Mouse (Mus musculus) small intestine, adult 2 months (tissue): ENCODE results near the gene Mroh2a. TPM values are rescaled to one million over a fixed set of nuclear protein-coding genes. Genes with fewer than 3 reads are reported as not detected.

ENCODE experiments used
- H3K27ac ChIP-seq: fragments of 200-500 bp; 2 replicates; pipeline ENCODE4 v1.5.1; 2012; ENCODE audit warnings: low read depth, low read length, control low read depth, inconsistent platforms; ENCODE audit not compliant: insufficient read depth
- H3K27me3 ChIP-seq: fragments of 200-500 bp; 2 replicates; pipeline ENCODE4 v1.6.1; 2012; ENCODE audit warnings: mild to moderate bottlenecking, moderate library complexity, low read length, inconsistent platforms; ENCODE audit not compliant: control insufficient read depth, insufficient read depth
- H3K36me3 ChIP-seq: fragments of 200-500 bp; 2 replicates; pipeline ENCODE4 v1.6.1; 2012; ENCODE audit warnings: mild to moderate bottlenecking, low read length, control low read depth, inconsistent platforms; ENCODE audit not compliant: control insufficient read depth, insufficient read depth
- H3K4me1 ChIP-seq: fragments of 200-500 bp; 2 replicates; pipeline ENCODE4 v1.6.1; 2012; ENCODE audit warnings: low read length, inconsistent platforms, mixed read lengths; ENCODE audit not compliant: control insufficient read depth, insufficient read depth, insufficient read length
- H3K4me3 ChIP-seq: fragments of 200-500 bp; 2 replicates; pipeline ENCODE4 v1.5.1; 2012; ENCODE audit warnings: low read depth, mild to moderate bottlenecking, control low read depth, inconsistent platforms, low read length, moderate library complexity
- CTCF ChIP-seq: fragments of 200-500 bp; IDR thresholded peaks from 2 replicates; pipeline ENCODE4 v1.5.1; 2012; ENCODE audit warnings: low read depth, mild to moderate bottlenecking, control low read depth, inconsistent platforms, low read length, moderate library complexity, mixed read lengths; ENCODE audit not compliant: insufficient replicate concordance, insufficient read length; ENCODE audit errors: extremely low read depth
- POLR2A ChIP-seq: fragments of 200-500 bp; IDR thresholded peaks from 2 replicates; pipeline ENCODE4 v1.6.1; 2012; ENCODE audit warnings: low read depth, mild to moderate bottlenecking, control low read depth, inconsistent platforms, low read length, moderate library complexity
- WGBS: fragments of 180-500 bp; shearing (Covaris S2); methylation state at CpG from one replicate; pipeline ENCODE4 v1.1.7; 2018; 5-methylcytosine and 5-hydroxymethylcytosine counted together
- polyA plus RNA-seq: library from polyadenylated mRNA; depleted of rRNA; stranded (reverse); fragments of >200 nt; gene quantifications from 2 replicates; pipeline ENCODE4 v1.2.3, GENCODE M21; 2012; rRNA removed

The Mroh2a gene
- polyA plus RNA-seq, 1 experiment: 0.35 TPM

DNA sequence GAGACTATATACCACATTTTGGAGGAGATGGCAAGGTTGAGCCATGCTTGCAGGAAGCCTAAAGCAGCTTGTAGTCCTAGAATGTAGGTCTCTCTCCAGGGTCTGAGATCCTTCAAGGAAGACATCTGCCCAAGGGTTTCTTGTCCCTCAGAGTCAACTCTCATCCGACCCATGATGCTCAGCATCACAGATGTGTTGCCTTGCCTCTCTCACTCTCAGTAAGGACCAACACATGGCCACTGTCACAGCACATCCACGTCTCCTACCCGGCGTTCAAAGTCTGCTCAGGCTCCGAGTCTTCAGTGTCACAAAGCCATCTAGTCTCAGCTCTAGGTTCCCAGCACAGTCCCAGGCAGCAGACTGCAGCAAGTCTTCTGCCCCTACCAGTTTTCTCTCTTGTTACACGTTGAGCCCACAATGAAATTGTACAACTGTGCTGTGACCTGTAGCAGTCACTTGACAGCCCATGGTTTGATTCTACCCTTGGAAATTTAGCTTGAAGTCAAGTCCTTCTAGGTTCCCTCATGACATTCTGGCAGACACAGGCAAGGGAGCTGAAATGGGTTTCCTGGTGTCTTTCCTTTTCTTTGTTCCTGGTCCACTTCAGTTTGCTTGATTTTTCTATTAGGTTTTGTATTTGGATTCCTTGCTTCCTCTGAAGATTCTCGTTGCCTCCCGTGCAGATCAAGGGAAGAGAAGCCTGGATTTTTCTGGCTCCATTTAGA, 77.6 kb downstream of the Mroh2a start:
- TF ChIP-seq POLR2A: no peak
- no peak for TF ChIP-seq CTCF
- Histone ChIP-seq H3K4me3 (no peak overlapping the region), H3K4me1 (no peaks in the 10 kb centered on the region), H3K36me3 (no peaks in the 10 kb centered on the region), H3K27me3 (no peaks in the 10 kb centered on the region), H3K27ac (no peak overlapping the region)
- 58% methylated on average over 8 of the region's 8 CpGs for WGBS

DNA sequence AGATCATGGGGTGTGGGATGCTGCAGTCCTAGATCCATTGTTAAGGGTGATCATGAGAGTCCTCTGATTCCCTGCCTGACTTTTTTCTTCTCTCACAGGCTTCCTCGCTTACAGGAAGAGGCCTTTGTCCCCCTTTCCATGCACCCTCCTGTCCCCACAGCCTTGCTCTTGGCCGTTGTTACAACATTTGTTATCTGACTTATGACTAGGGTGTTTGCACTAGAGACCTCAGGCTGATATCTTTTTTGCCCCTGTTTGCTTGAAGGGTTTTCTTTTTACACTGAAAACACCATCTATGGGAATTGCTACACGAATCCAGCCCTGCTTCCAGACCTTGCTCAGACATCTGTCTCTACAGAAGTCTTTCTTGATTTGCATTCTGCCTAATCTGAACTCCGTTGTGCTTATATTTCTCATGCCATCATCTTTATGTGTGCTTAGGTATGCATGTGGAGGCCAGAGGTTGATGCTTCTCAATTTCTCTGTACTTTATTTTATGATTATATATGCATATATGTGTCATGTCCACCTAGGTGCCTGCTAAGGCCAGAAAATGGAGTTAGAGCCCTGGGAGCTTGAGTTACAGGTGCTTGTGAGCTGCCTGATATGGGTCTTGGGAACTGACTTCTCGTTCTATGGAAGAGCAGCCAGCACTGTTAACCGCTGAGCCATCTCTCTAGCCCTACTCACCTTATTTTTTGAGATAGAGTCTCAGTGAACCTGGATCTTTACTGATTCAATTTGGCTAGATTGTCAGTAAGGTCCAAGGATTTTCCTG, 78.4 kb downstream of the Mroh2a start:
- TF ChIP-seq CTCF (no peak), POLR2A (no peak)
- Histone ChIP-seq H3K27ac (no peak overlapping the region), H3K27me3 (no peaks in the 10 kb centered on the region), H3K36me3 (no peaks in the 10 kb centered on the region), H3K4me3 (no peak overlapping the region), H3K4me1 (no peaks in the 10 kb centered on the region)
- WGBS: 35% methylated on average over 6 of the region's 6 CpGs

- Histone ChIP-seq H3K4me3 (no peak overlapping the region), H3K4me1 (no peaks in the 10 kb centered on the region), H3K27me3 (no peaks in the 10 kb centered on the region), H3K36me3 (no peaks in the 10 kb centered on the region), H3K27ac (no peak overlapping the region)
- 55% methylated on average over 1 of the region's 1 CpGs for WGBS
- TF ChIP-seq CTCF (peak; percentile 19; the same call in 1 of the 2 replicates), POLR2A (no peak)
These were observed 79.8 kb downstream of the Mroh2a start for GRCm38 (mm10) chr1:88306543-88306942.

DNA sequence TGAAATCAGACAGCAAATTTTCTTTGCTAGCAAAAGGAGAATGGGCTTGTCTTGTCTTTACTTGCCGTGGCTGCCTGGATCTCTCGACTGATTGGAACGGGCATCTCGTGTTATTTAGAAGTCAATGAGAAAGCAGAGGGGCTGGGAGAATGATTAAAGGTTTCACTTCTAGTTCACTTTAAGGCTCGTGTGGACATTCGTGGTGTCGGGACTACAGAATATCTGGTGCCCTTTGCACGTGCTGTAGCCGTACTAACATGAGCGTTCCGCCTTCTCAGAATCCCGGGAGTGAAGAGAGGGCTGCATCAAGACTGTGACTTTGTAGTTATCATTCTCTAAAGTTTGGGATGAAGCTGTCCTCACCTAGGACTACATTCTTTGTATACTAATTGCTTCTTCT, 80.4 kb downstream of the Mroh2a start:
- Histone ChIP-seq H3K4me1 (no peaks in the 10 kb centered on the region), H3K36me3 (no peaks in the 10 kb centered on the region), H3K27me3 (no peaks in the 10 kb centered on the region), H3K4me3 (no peak overlapping the region), H3K27ac (no peak overlapping the region)
- WGBS: 66% methylated on average over 12 of the region's 12 CpGs
- TF ChIP-seq CTCF (no peak), POLR2A (no peak)

DNA sequence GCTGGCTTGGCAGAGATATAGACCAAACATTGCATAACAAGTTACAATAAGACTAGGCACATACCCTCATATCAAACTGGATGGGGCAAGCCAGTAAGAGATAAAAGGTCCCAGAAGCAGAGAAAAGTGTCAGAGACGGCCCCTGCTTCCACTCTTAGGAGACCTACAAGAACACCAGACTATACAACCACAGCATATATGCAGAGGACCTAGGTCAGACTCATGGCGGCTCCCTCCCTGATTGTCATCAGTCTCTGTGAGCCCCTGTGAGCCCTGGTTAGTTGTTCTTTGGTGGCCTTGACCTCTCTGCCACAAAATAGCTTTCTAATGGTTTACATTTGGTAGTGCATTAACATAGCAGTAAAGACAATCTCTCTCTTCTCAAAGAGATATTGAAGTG, 82.2 kb downstream of the Mroh2a start:
- H3K4me3 ChIP-seq: no peak overlapping the region
- WGBS: 45% methylated on average over 2 of the region's 2 CpGs
- no peaks in the 10 kb centered on the region for H3K36me3 ChIP-seq
- TF ChIP-seq POLR2A (no peak), CTCF (no peak)
- H3K4me1 ChIP-seq: no peaks in the 10 kb centered on the region
- no peaks in the 10 kb centered on the region for H3K27me3 ChIP-seq
- H3K27ac ChIP-seq: no peak overlapping the region

DNA sequence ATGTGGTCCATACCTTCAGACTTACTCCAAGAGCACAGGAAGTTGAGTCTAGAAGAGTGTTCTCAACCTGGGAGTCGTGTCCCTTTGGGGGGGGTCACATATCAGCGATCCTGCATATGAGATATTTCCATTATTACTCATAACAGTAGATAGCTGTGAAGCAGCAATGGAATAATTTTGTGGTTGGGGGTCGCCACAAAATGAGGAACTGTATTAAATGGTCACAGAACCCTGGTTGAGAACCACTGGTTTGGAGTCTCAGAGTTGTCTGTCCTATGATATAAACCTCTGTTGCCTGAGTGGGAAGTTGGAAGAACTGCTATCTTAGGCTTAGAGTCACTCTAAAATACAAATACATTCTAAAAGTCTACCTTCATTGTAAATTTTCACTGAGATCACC, 83.1 kb downstream of the Mroh2a start:
- TF ChIP-seq CTCF (no peak), POLR2A (no peak)
- no peaks in the 10 kb centered on the region for H3K36me3 ChIP-seq
- H3K4me1 ChIP-seq: no peaks in the 10 kb centered on the region
- no peak overlapping the region for H3K27ac ChIP-seq
- no peak overlapping the region for H3K4me3 ChIP-seq
- 45% methylated on average over 3 of the region's 3 CpGs for WGBS
- H3K27me3 ChIP-seq: no peaks in the 10 kb centered on the region

DNA sequence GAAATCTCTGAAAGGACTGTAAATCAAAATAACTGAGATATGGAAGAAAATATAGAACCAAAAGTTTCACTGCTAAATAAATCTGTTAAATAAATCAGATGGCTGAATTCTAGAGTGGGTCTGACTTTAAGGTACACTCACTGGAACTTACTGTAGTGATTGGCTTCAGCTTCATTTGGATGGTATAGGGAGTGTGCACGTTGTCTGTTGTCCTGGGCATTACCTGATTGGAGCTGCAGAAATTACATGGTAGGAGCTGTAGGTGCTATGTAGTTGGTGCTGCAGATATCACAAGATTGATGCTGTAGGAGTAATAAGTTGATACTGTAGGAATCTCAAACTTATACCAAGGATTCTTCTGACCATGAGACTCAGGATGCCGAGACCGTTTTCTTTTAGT, 83.6 kb downstream of the Mroh2a start:
- WGBS: 60% methylated on average over 3 of the region's 3 CpGs
- no peaks in the 10 kb centered on the region for H3K27me3 ChIP-seq
- no peak overlapping the region for H3K4me3 ChIP-seq
- no peak overlapping the region for H3K27ac ChIP-seq
- H3K36me3 ChIP-seq: no peaks in the 10 kb centered on the region
- H3K4me1 ChIP-seq: no peaks in the 10 kb centered on the region
- TF ChIP-seq CTCF (no peak), POLR2A (no peak)

Other genes with a start within 250 kb of the Mroh2a start
- gene Usp40, start 218.4 kb upstream of the Mroh2a start, polyA plus RNA-seq: 4.0 and 7.2 TPM in 2 replicates
- not detected in 2 replicates for gene Ugt1a10, start 171.6 kb upstream of the Mroh2a start, polyA plus RNA-seq
- 0.36 and 0.37 TPM in 2 replicates for gene Ugt1a9, start 156.2 kb upstream of the Mroh2a start, polyA plus RNA-seq
- gene Ugt1a8, start 139.2 kb upstream of the Mroh2a start, polyA plus RNA-seq: not detected in 2 replicates
- 57.1 and 60.9 TPM in 2 replicates for gene Ugt1a7c, start 131.9 kb upstream of the Mroh2a start, polyA plus RNA-seq
- gene Ugt1a6b, start 123.7 kb upstream of the Mroh2a start, polyA plus RNA-seq: 2.7 and 3.6 TPM in 2 replicates
- 2.1 and 12.2 TPM in 2 replicates for gene Ugt1a6a, start 92.2 kb upstream of the Mroh2a start, polyA plus RNA-seq
- 0.28 and 0.34 TPM in 2 replicates for gene Ugt1a5, start 61.0 kb upstream of the Mroh2a start, polyA plus RNA-seq
- gene Ugt1a2, start 26.4 kb upstream of the Mroh2a start, polyA plus RNA-seq: 0.09 and 0.38 TPM in 2 replicates
- 2.7 and 5.3 TPM in 2 replicates for gene Dnajb3, start 21.2 kb upstream of the Mroh2a start, polyA plus RNA-seq
- gene Ugt1a1, start 15.0 kb upstream of the Mroh2a start, polyA plus RNA-seq: 21.8 and 88.2 TPM in 2 replicates
- gene Hjurp, start 50.6 kb downstream of the Mroh2a start, polyA plus RNA-seq: 22.9 and 23.4 TPM in 2 replicates
- not detected in 2 replicates for gene Trpm8, start 50.7 kb downstream of the Mroh2a start, polyA plus RNA-seq
- gene Spp2, start 180.0 kb downstream of the Mroh2a start, polyA plus RNA-seq: not detected in 2 replicates